Mouse (Mus musculus) liver, embryonic 14.5 days (tissue): ENCODE data around the gene Csmd2. TPM values are rescaled to one million over a fixed set of nuclear protein-coding genes. Genes with fewer than 3 reads are reported as not detected.

Experiments used
- ATAC-seq: fragments of 200-750 bp; cut with Nextera tagmentation; 2 replicates; pipeline ENCODE4 v1.8.0; 2017; ENCODE audit warnings: moderate number of reproducible peaks, mild to moderate bottlenecking, moderate library complexity; ENCODE audit not compliant: insufficient read depth
- DNase-seq, 3 experiments: peaks; one replicate each; pipeline ENCODE4 v3.0.0-alpha.2; 2012 to 2013; ENCODE audit warnings: low read depth in 3 of 3, low spot score in 3 of 3
- H3K27ac ChIP-seq: fragments of 300-500 bp; sonication (generic); 2 replicates; pipeline ENCODE4 v1.5.1; 2014; ENCODE audit warnings: moderate library complexity, mild to moderate bottlenecking, control low read depth, inconsistent platforms
- H3K27me3 ChIP-seq: fragments of 300-500 bp; sonication (generic); 2 replicates; pipeline ENCODE4 v1.6.1; 2014; ENCODE audit warnings: mild to moderate bottlenecking, low read length, moderate library complexity; ENCODE audit not compliant: control insufficient read depth, insufficient read depth
- H3K36me3 ChIP-seq: fragments of 300-500 bp; sonication (generic); replicated peaks from 2 replicates; pipeline ENCODE4 v1.6.1; 2014; ENCODE audit warnings: low read depth; ENCODE audit not compliant: control insufficient read depth, insufficient read depth
- H3K4me1 ChIP-seq, 2 experiments: fragments of 200-500 bp in 1 of 2; fragments of 300-500 bp in 1 of 2; sonication (generic) in 1 of 2; replicated peaks; 2 replicates each; pipeline ENCODE4 v1.6.1; 2012 to 2014; ENCODE audit warnings: antibody characterized with exemption in 1 of 2, inconsistent platforms in 1 of 2, low read length in 1 of 2; ENCODE audit not compliant: control insufficient read depth in 2 of 2, insufficient read depth in 2 of 2
- H3K4me2 ChIP-seq: fragments of 300-500 bp; sonication (generic); 2 replicates; pipeline ENCODE4 v1.6.1; 2014; ENCODE audit warnings: low read depth, mild to moderate bottlenecking, control low read depth, moderate library complexity
- H3K4me3 ChIP-seq, 2 experiments: fragments of 200-500 bp in 1 of 2; fragments of 300-500 bp in 1 of 2; sonication (generic) in 1 of 2; 2 replicates each; pipeline ENCODE4 v1.5.1; 2012 to 2014; ENCODE audit warnings: low read depth in 2 of 2, low read length in 2 of 2, mild to moderate bottlenecking in 2 of 2, control low read depth in 1 of 2, inconsistent platforms in 1 of 2, moderate library complexity in 1 of 2; ENCODE audit not compliant: insufficient read depth in 1 of 2
- H3K9ac ChIP-seq: fragments of 300-500 bp; sonication (generic); replicated peaks from 2 replicates; pipeline ENCODE4 v1.6.1; 2014; ENCODE audit warnings: mild to moderate bottlenecking, control low read depth, moderate library complexity
- H3K9me3 ChIP-seq: fragments of 300-500 bp; sonication (generic); 2 replicates; pipeline ENCODE4 v1.6.1; 2016; ENCODE audit warnings: low read length, mixed read lengths; ENCODE audit not compliant: control insufficient read depth
- CTCF ChIP-seq: IDR thresholded peaks from 2 replicates; pipeline ENCODE4 v1.5.1; 2016; ENCODE audit warnings: antibody characterized with exemption, low read depth, control low read depth
- EP300 ChIP-seq: IDR thresholded peaks from 2 replicates; pipeline ENCODE4 v1.6.1; 2016; ENCODE audit warnings: antibody characterized with exemption, low read depth
- WGBS: fragments of 180-500 bp; shearing (Covaris S2); extraction: QIAGEN DNeasy Blood & Tissue Kit; methylation state at CpG from one replicate; pipeline ENCODE4 v1.1.7; 2014; ENCODE audit not compliant: insufficient replicate concordance; 5-methylcytosine and 5-hydroxymethylcytosine counted together
- polyA plus RNA-seq, 2 experiments: library from polyadenylated mRNA; depleted of rRNA in 1 of 2; stranded (reverse) in 1 of 2; unstranded in 1 of 2; fragments of >200 nt; fragmentation: Nextera tagmentation in 1 of 2; extraction: Ambion mirVana in 1 of 2; gene quantifications; 2 replicates each; pipeline versions ENCODE4 v1.2.1 to v1.2.3; 2012 to 2014

Gene Csmd2
- polyA plus RNA-seq, 2 experiments, result 0.01 TPM; not detected in 1

GRCm38 (mm10) chr4:128275586-128275985, 287.9 kb downstream of the Csmd2 start:
- no peak for TF ChIP-seq CTCF
- TF ChIP-seq EP300, result no peak
- H3K9me3 ChIP-seq, result no peaks in the 10 kb centered on the region
- no peak overlapping the region for H3K4me2 ChIP-seq
- no peak overlapping the region for H3K4me3 ChIP-seq
- H3K27me3 ChIP-seq, result no peaks in the 10 kb centered on the region
- no peaks in the 10 kb centered on the region for H3K36me3 ChIP-seq
- 62% methylated on average over 6 of the region's 6 CpGs for WGBS
- no peaks in the 10 kb centered on the region for H3K4me1 ChIP-seq
- ATAC-seq (no peak), DNase-seq (no peak)
- H3K9ac ChIP-seq, result no peak overlapping the region
- no peak overlapping the region for H3K27ac ChIP-seq

GRCm38 (mm10) chr4:128285009-128285408, 297.4 kb downstream of the Csmd2 start:
- no peak for ATAC-seq
- WGBS, result 33% methylated on average over 1 of the region's 1 CpGs
- Histone ChIP-seq H3K36me3 (no peaks in the 10 kb centered on the region), H3K4me1 (no peaks in the 10 kb centered on the region), H3K9me3 (no peaks in the 10 kb centered on the region), H3K4me2 (no peak overlapping the region), H3K27ac (no peak overlapping the region), H3K27me3 (no peaks in the 10 kb centered on the region), H3K4me3 (no peak overlapping the region), H3K9ac (no peak overlapping the region)
- TF ChIP-seq CTCF (no peak), EP300 (no peak)
- no peak for DNase-seq

DNA sequence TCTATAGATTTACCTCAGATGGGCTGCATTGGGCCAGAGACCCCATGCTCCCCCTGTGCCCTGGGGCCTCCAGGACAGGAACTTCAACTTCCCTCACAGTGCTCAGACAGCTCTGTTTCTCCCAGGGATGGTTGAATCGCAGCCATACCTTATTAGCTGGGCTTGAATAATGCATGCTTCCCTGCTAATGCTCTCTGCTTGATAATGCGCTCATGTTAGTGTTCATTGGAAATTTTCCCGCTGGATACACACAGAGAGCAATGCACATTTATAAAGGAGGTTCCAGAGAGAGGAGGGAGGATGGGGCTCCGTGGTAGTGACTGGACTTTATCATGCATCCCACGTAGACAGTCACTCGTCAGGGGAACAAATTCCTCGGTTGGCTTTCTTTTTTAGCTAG, 300.4 kb downstream of the Csmd2 start:
- no peak for ATAC-seq
- H3K36me3 ChIP-seq, result no peaks in the 10 kb centered on the region
- H3K27me3 ChIP-seq, result no peaks in the 10 kb centered on the region
- no peak for DNase-seq
- H3K4me1 ChIP-seq, result no peaks in the 10 kb centered on the region
- no peak overlapping the region for H3K4me2 ChIP-seq
- TF ChIP-seq CTCF, result no peak
- no peak for TF ChIP-seq EP300
- H3K9ac ChIP-seq, result no peak overlapping the region
- WGBS, result 57% methylated on average over 7 of the region's 7 CpGs
- no peaks in the 10 kb centered on the region for H3K9me3 ChIP-seq
- H3K4me3 ChIP-seq, result no peak overlapping the region
- no peak overlapping the region for H3K27ac ChIP-seq

- WGBS, result 55% methylated on average over 8 of the region's 8 CpGs
- DNase-seq, result no peak
These were observed 316.4 kb downstream of the Csmd2 start for GRCm38 (mm10) chr4:128304049-128304448.

DNA sequence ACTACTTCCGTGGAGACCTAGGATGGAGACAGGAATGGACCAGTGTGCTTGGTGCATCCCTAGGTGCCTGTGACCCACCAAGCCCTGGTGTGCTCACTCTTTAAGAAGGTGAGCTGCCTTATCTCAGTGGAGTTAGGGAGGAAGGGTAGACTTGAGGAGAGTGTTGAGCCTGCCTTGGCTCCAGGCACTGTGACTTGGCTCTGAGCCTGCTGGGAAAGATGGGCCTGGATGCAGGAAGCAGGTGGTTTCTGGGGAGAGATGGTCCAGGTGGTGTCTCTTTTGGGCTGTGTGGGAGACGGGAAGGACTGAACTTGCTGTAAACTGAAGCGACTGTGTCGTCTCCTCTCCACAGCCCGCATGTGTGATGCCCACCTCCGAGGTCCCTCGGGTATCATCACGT, 318.4 kb downstream of the Csmd2 start:
- Histone ChIP-seq H3K4me3 (no peak overlapping the region), H3K36me3 (no peaks in the 10 kb centered on the region), H3K27me3 (no peaks in the 10 kb centered on the region), H3K4me2 (no peak overlapping the region), H3K9ac (no peak overlapping the region), H3K27ac (no peak overlapping the region), H3K4me1 (no peaks in the 10 kb centered on the region), H3K9me3 (no peaks in the 10 kb centered on the region)
- TF ChIP-seq CTCF, result no peak
- TF ChIP-seq EP300, result no peak
- DNase-seq, result no peak
- 71% methylated on average over 8 of the region's 8 CpGs for WGBS
- no peak for ATAC-seq

More at GRCm38 (mm10) chr4:128304049-128304448, 316.4 kb downstream of the Csmd2 start:
- Histone ChIP-seq H3K36me3 (no peaks in the 10 kb centered on the region), H3K27ac (no peak overlapping the region), H3K27me3 (no peaks in the 10 kb centered on the region), H3K4me3 (no peak overlapping the region), H3K4me2 (no peak overlapping the region), H3K9me3 (no peaks in the 10 kb centered on the region), H3K9ac (no peak overlapping the region), H3K4me1 (no peaks in the 10 kb centered on the region)
- no peak for ATAC-seq
- TF ChIP-seq EP300, result no peak
- TF ChIP-seq CTCF, result no peak
